Mouse (Mus musculus) cerebellum, postnatal 4 days (tissue): Measurements from ENCODE around the gene Hhipl1.

Experiments
- DNase-seq, 2 experiments: peaks; one replicate each; pipeline ENCODE4 v3.0.0; 2022; ENCODE audit warnings: low spot score in 2 of 2, mixed read lengths in 1 of 2

The Hhipl1 gene

DNA sequence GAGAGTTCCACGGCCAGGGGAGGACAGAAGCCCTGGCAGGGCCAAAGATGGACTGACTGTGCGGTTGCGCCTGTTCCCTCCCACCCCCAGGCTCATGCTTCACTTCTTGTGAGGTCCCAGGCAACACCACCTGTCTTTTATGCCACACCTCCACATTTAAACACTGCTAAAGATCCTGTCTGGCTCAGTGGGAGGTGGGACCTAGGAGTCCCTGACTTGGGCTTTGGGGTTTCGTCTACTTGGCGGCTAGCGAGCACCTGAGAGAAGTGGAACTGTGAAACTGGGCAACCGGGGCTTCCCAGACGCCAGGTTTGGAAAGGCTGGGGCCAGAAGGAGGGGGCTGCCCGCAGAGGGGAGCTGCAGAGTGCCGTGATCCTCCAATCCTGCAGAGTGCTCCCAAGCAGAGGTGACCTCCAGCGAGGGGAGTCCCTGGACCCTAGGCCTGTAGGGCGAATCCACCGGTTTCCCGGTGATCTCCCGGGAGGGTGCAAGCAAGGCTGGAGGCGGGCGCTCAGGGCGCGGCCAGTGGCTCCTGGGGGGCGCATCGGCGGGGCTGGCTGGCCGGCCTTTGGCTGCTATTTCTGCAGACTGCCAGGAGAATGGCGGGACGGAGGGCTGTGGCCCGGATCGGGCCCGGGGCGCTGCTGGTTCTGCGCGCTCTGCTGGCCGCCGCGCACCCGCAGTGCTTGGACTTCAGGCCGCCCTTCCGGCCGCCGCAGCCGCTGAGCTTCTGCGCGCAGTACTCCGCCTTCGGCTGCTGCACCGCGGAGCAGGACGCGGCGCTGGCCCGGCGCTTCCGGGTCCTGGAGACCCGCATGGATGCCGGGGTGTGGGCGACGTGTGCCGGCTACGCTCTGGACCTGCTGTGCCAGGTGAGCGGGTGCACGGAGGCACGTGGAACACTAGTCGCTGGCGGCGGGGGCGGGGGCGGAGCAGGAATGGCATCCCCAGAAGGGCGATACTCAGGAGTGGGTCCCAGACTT, at the start of gene Hhipl1:
Gene Hhipl1 (plus strand): TSS at position 459 of the 983 bp plus-strand sequence.
- no peak for DNase-seq

DNA sequence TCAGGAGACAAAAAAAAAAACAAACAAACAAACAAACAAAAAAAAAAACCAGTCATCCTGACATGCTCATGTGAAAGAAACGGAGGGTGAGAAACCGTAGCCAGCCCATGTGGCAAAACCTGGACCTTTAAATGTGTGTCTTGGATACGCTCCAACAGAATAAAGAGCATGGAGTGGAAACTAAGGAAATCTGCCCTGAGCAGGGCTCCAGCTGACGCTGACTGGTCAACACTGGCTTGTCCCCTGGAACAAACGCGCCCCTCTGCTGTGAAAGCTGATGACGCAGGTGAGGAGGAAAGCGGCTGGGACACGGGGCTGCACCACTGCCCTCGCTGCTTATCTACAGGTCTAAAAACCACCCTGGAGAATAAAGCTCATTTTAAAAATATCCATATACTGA, 49.3 kb upstream of the Hhipl1 start:
- DNase-seq = no peak

DNA sequence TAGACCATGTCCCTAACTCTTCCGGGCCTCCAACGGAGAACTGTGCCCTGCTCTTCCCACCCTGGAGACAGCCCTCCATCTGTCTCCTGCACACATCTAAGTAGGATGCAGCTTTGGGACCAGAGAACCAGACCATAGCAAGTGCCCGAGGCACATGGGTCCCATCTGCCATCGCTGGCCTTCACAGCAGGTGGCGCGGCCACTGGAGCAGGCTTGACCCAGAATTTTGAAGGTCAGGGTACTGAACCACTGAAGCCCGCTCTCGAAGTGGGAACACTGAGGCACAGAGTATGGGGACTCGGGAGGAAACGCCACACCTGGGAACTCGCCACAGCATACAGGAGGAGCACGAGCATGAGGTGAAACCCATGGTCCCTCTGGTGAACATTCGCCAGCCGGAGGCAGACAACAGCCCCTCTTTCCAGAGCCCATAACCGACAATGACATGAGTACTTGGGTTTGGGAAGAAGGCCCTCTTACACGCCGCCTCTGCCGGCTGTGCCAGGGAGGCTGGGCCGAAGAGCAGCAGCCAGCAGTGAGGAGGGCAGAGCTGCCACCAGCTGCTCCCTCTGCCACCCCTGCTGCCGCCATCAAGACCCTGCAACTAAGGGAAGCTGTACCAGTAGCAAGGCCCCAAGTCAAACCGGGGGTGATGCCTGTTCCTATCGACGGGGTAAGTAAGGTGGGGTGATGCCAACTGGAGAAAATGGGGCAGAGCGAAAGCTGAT, 46.6 kb upstream of the Hhipl1 start:
- peak in 1 of 2 experiments; percentile 46 for DNase-seq

DNA sequence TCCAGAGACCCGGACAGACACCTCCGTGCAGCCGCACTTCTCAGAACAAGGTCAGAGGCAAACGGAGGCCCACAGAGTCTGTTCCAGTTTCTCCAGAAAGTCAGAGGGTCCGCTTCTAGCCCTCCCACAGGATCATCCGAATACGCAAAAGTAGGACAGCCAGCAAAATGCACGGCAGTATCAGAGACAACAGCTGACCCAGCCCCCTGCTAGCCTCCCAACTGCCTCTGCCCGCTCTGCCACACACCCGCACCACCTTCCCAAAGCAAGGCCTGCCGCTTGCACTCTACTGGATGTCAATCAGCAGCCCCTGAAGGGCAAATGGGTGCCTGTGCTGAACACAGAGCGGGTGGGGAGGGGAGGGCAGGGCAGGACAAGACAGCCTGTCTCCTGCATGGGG, 45.1 kb upstream of the Hhipl1 start:
- DNase-seq = no peak

DNA sequence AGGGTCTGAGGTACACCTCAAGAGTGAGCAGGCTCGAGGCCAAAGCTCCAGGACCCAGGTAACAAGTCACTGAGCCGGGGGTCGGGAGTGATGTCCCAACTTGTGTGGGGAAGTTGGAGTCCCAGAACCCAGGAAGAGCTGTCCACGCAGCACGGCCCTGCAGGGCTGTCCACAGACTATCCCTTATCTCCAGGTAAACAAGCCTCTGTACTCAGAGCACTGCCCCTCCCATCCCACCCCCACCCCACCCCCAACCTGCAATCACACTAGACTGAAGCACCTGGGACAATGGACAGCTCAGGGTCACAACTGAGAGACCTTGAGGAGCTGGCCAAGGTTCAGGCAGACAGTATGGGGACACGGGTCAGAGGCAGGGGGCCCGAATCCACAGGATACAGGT, 41.2 kb upstream of the Hhipl1 start:
- DNase-seq = no peak

DNA sequence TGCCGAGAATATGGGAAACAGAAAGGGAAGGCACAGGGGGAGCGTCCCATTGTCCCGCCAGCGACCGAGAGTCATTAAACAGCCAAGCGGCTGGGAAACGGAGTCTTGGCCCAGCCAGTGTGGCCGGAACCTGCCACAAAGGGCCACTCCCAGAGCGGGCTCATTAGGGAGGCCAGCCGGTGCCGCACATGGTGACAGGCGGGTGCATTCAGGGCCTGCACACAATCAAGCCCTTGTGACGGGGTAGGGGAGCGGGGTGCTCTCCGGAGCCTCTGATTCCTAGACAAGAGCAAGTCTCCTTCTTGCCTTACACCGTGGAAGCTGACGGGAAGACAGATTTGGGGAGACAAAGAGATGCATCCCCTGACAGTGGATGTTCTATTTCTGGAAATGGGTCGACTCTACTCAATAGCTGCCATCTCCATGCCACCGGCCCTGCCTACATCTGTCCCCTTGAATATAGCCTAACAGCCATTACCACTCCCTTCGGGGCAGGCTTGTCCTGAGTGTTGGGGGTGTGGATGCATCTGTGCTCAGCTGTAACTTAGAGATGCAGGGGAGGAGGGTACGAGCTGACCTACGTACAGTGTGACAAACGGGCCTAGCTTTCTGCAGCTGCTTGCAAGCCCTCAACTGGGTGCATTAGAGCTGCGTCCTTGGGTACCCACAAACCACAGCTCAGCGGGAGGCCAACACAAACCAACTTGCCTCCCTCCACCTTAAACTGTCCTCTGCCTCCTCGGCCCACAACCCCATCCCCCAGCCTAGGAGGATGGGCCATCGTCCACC, 40.0 kb upstream of the Hhipl1 start:
- DNase-seq = no peak

DNA sequence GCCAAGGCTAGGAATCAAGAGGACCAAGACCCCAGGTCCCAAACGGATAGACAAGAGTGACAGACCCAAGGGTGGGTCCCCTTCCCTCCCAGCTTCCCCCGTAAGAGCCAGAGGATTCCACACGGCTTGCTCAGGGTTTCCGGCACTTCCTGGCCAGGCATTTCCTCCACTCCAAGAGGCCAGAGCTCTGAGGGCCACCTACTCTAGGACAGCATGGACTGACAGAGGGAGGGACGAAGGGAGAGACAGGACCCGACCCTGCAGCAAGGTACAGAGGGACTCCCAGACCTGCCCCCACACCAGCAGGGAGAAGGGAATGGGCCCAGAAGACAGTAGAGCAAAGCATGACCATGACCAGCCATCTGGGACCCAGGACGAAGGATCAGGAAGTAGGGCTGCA, 38.4 kb upstream of the Hhipl1 start:
- DNase-seq = no peak

DNA sequence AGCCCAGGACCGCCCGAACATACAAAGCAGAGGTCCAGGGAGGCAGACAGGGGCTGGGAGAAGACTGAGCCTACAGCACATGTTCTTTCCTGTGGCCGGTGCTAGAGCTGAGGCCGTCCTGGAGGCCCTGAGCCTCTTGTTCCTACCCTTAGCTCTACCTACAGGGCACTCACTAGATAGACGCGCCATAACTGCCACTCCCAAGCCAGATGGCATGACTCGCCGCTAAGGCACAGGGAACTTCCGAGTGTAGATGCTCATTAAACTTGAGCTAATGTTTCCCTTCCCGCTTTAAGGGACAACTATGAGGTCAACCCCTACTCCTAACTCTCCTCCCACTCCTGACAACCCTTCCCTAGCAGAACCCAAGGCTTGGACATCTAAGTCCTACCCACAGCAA, 37.1 kb upstream of the Hhipl1 start:
- DNase-seq = no peak

DNA sequence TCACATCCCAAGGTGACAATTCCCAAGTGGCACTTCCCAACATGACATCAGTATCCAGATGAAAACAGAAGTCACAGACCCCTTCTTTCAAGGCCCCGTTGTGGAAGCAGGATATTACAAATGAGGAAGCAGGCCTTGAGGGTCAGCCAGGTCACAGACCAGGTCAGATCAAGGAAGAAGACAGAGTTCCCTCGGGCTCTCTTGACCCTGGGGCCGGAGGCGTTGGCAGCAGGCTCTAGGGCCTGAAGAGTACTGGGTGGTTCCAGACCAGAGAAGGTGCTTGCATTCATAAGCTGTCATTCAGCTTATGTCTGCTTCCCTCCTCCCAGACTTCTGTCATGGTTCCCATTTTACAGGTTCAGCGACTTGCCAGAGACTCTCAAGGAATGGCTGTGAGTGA, 36.4 kb upstream of the Hhipl1 start:
- no peak for DNase-seq

DNA sequence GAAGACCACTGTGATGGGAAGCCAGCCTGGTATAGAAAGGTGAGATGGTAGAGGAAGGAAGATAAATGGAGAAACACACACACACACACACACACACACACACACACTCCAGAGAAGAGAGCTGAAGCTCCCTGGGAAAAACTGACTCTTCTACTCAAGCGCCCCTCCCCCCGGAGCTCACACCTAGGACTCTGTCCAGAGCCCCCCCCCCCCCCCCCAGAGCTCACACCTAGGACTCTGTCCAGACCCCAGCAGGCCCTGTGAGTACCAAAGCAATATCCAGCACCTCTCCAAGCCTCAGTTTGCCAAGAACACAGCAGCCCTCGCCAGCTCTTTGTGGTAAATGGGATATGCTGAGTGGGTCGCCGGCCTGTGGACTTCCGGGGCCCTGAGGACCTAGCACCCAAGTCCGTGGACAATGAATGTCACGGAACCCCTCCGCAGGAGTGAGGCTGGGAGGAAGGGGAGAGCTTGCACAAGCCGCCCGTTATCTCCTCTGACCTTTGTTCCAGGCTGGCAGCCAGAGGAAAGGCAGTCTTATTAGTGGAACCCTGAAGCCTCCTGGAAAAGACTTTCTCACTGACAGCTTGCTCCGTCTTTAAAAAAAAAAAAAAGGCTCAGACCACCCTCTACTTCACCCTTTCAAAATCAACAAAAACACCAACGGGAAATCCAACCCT, 35.7 kb upstream of the Hhipl1 start:
- DNase-seq = no peak

DNA sequence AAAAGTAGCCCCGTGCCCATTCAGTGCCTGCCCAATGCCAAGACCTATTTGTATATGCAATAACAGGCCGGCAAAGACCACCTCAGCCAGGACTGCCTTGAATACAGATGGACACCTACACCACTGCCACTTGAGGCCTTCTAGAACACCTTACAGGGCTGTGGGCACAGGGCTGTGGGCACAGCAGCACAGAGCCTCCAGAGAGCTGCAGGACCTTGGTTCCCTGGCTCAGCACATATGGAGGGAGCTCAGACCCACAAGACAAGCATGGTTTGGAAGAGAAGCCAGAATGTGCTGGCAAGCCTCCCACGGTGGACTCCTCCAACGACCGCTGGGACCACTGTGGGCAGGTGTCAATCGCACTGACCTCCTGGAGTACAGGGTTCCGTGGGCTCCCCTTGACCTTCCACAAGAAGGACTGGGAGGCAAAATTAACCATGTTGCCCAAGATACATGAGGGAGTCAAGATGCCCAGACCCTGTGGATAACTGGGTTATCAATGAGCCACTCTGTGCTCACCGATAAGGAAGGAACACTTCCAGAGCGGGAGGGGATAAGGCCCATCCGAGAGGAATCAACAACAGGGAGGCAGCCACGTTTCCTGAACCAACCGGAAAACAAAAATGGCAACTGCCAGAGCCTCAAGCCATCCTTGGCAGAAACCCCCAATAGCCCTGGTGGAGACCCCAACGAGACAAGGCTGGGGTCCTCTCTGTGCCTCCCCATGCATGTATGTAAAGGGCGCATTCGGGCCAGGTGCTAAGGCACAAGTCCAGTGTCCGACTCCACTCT, 34.5 kb upstream of the Hhipl1 start:
- no peak for DNase-seq

DNA sequence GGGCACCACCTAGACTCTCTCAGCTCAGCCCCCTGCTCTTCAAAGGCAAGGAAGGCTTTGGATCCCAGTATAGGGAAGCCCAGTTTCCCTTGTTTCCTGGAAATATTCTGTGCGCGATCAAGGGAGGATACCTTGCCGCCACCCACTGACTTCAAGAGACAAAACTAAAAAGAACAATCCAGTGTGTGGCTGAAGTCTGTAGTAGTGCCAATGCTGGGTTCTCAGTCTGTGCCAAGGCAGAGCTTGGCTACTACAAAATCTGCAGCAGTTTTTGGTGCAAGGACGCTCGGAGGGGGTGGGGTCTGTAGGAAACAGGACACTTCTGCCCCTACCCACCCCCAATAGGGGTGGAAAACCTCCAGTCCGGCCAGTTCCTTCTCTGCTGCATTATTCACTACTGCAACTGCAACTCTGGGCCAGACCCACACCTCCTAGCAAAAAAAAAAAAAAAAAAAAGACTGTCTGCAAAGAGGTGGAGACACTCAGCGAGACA, 33.9 kb upstream of the Hhipl1 start:
- DNase-seq = no peak

DNA sequence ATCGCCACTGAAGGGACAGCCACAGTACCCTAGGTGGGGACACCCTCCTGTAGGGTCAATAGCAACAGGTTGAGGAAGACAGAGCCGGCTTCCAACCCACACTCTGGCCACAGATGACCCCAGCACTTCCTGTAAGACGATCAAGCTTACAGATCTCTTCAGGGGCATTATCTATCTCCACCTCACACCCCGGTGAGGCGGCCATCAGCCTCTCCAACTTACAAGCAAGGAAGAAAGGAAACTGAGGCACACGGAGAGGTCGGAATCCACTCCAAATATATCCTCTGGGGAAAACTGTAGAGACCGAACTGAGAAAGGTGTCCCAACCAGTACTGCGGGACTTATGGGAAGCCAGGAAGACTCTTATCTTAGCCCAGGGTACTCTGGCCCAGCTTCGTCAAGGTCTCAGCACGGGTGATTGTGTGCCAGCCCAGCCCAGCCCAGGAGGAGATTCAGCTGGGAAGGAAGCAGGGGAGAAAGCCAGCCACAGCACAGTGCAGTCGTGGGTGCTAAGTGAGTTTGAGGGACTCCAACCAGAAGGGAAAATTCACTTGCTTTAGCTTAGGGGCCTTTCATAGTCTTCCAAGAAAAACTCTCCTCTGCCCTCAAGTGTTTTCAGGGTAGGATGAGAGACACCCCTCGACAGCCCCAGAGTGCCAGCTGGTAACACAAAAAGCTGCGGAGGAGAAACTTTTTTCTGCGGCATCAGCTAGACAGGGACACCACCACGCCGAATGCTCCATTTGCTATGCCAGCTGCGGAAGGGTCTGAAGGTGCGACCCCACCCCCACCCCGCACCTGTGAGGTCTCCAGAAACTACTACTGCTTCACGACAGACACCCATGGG, 32.4 kb upstream of the Hhipl1 start:
- no peak for DNase-seq

DNA sequence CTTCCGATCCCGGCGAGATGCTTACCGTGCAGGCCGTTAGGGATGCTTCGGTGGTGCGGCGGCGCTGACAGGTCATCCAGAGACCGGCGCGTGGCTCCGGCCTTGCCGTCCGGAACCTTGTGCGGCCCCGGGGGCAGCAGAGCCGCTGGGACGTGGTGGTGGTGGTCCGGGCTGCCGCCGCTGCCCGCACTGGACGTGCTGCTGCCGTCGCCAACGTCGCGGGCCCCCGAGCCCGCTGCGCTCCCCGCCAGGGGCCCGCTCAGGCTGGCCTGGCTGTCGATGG, 31.8 kb upstream of the Hhipl1 start:
- no peak for DNase-seq

DNA sequence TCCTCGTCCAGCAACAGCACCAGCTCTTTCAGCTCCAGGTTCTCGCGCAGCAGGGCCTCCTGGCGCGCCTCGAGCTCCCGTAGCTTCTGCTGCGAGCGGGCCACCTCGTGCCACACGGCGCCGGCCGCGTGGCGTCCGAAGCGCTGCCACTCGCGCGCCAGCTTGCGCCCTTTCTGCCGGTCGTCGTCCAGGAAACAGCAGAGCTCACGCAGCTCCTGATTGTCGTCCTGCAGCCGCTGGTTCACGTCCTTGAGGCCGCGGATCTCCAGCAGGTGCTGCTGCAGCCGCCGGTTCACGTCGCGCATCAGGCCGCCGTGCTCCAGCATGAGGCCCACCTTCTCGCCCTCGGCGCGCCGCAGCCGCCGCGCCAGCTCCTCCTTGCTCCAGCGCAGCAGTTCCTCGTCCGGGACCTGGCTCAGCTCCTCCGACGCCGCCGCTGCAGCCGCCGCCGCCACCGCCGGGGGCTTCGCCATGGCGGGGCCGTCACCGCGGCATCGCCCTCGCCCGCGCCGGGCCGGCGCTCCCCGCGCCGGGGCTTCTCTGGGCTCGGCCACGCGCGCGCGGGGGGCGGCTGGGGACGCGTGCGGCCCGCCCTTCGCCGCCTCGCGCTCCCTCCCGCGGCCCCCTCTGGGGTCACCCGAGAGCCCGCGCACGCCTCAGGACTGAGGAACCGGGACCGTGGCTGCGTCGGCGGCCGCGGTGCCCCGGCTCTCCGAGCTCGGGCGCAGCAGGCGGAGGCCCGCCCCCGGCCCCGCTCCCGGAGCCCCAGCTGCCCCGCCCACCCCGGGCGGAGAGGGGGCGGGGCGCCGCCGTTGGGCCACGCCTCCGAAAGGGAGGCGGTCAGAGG, 31.2 kb upstream of the Hhipl1 start, which contains the start of gene Ccdc85c:
Gene Ccdc85c (minus strand): TSS at position 765 of the 847 bp plus-strand sequence.
- DNase-seq = peak in 1 of 2 experiments; percentile 57

DNA sequence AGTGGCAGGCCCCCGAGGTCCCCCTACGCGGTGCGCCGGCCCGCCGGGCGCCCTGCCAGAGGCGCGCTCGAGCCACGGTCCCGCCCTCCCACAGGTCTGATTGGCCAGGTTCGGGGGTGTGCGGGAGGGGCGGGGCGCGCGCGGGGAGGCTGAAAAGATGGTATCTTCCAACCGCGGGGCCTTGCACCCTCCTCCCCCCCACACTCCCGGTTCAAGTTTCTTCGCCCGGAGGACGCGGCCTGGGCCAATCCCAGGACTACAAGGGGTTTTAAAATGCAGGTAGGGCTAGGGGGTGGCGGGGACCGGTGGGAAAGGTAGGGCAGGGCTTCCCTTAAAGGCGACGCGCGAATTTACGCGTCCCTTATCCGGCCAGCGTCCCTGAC, 30.6 kb upstream of the Hhipl1 start:
- DNase-seq = peak; percentile 96 to 99

DNA sequence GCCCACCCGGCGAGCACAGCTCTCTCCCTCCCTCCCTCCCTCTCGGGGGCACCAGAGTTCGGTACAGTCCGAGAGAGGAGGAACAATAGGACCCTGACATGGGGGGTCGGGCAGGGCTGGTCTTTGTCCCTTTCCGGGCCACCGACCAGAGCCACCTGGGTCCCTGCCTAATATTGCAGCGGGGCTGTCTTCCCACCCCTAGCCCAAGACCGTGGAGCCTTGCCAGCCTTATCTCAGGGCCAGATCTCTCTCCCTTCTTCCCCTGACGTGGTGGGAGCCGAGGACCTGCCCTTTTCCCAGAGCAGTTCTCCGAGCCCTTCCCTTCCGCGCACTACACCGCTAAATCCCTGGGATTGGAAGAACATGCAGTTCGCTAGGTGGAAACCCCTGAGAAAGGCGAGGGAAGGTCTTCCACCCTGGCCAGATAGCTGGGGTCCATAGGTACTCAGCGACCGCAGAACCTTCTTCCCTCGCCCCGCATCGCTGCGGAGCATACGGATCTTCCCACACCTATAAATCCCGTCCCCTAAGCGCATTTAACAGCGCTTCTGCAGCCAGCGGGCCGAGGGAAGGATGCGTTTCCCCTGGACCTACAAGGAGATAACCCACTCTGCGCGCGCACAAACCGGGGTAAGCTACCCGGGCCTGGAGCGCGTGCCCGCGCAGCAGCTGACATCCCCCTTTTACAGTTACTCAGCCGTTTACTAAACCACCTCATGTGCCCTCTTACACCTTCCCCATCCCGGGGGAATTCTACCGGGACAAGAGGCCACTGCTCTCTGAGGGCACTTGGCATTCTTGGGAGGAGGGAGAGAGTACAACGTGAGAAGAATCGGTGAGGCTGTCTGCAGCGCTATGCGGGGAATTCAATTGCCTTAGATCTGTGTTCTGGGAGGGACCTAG, 29.9 kb upstream of the Hhipl1 start:
- DNase-seq = peak in 1 of 2 experiments; percentile 73
